1 mouse cellular context compared by ENCODE assay signal in genomic region chr2:90904856-90905224, GRCm38 (mm10).
A peak's percentile ranks its signal among the peaks of the same experiment; 100 is the strongest.
TF ChIP-seq lines count a peak whose summit lies in the region.

No protein-coding gene starts in this region.

TF ChIP-seq in MEL, 35 proteins besides CTCF, POLR2A, EP300 and RAD21:
- TF ChIP-seq USF1 (IDR thresholded peaks at IDR 0.05; ENCODE audit: low read depth, low read length) (no peak), MYC (IDR thresholded peaks at IDR 0.05; ENCODE audit: low read depth, low read length) (0 out of 2 replicates have a peak, but pooled peaks have one; percentile 24)
